Mouse (Mus musculus) lung, postnatal 10 days (tissue): ENCODE data around the gene Nprl3.
A peak's percentile ranks its signal among the peaks of the same experiment; 100 is the strongest.
"Not testable (repeated sequence)": the region's sequence is repeated elsewhere in the genome, so short reads cannot be mapped to it uniquely, and the experiment has no call there.

Experiments used
- DNase-seq: peaks from one replicate; pipeline ENCODE4 v3.0.0; 2021

The Nprl3 gene

DNA sequence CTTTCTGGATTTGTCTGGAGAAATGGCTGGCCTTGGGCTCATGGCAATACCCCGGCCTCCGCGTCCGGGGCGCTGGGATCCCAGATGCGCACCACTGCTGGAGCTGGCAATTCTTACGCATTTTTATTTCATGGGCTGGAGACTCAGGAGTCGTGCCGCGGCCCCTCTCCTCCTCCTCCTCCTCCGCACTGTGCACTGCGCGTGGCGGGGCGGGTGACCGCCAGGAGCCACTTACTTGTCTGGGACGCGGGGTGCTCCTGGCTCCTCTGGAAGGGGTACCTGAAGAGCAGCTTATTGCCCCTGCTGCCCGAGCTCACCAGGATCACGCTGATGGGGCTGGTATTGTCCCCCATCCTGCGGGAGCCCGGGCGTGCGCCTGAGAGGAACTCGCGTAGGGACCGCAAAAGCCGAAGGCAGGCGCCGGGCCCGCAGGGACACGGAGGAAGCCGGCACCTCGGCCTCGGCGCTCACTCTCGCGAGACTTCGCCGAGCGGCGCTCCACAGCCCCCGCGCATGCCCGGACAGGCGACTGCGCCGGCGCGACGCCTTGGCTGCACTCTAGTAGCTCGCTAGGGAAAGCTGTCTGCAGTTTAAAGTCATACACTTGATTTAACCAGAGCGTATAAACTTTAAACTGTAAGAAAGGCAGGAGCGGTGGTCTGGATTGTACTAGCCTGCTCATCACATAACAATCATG, at the start of gene Nprl3:
Nprl3 (minus strand) TSS at position 520 of the 697 bp plus-strand sequence.
- DNase-seq, result peak; percentile 98

DNA sequence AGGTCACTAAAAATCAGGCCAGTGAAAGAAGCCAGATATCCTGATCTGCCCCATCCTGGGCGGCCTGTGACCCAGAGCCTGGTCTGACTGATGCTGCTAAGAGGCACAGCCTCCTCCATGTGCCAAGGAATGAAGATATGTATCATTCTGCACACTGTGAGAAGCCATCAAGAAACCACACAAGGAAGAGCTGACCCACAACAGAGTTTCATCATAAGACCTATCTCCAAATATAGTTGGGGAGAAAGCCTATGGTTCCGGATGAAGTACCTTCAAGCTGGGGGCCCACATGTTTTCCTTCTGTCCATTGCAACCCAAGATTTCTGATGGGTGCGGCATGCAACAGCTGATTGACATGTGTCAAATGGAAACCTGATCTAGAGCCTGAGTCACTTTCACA, 48.5 kb upstream of the Nprl3 start:
- DNase-seq, result no peak

DNA sequence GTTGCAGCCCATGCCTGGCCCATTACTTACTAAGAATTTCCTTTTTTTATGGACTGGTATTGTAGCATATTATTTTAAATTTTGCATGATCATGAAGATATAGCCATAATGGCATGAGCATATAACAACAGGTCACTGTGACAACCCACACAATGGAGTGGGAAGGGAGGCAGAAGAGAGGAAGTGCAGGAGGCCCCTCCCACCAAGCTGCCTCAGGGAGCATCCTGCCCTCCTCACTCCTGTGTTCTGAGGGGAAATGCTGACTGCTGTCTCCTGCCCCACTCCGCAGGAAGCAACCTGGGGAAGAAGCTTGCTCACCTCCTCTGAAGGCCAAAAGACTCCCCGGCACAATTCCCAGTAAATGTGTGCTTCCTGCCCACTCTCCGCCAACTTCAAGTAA, 42.4 kb upstream of the Nprl3 start:
- no peak for DNase-seq

- DNase-seq, result no peak
These were observed 41.9 kb upstream of the Nprl3 start for GRCm38 (mm10) chr11:32309446-32309845.

GRCm38 (mm10) chr11:32307006-32307405, 39.5 kb upstream of the Nprl3 start:
- DNase-seq, result no peak

DNA sequence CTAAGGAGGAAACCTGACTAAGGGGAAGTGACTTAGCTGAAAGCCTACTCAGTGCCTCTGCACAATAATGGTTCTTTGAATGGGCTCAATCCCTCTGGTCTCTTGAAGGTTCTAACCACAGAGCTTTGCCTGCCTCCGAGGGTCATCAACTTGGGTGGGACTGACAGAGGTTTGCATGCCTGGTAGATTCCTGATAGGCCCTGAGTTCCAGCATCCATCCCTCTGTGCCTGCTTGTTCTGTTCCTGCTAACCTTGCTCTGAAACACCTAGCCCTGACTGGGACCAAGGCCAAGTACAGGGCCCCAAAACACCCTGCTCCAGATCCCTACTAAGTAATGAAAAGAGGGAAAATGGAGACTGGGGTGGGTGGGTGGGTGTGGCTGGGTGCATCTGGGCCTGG, 35.9 kb upstream of the Nprl3 start:
- DNase-seq, result no peak

GRCm38 (mm10) chr11:32302824-32303419, 35.4 kb upstream of the Nprl3 start:
- DNase-seq, result peak; percentile 57

DNA sequence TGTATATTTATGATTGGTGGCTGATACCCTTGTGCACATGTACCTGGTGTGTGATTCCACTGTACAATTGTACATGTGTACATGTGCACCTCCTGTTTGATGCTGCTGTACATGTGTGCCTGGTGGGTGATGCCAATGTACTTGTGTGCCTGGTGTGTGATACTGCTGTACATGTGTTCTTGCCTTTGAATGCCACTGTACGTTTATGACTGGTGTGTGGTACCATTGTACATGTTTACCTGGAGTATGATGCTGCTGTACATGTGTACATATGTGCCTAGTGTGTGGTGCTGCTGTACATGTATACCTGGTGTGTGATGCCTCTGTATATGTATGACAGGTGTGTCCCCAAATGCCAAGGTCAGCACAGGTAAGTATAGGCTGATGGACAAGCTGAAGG, 34.0 kb upstream of the Nprl3 start:
- no peak for DNase-seq

- DNase-seq, result no peak
These were observed 33.1 kb upstream of the Nprl3 start for GRCm38 (mm10) chr11:32300279-32301267.

- peak; percentile 62 for DNase-seq
These were observed 32.4 kb upstream of the Nprl3 start, which contains the start of gene Hbq1a for GRCm38 (mm10) chr11:32299865-32300264. Gene Hbq1a (plus strand): TSS chr11:32300069.

GRCm38 (mm10) chr11:32298532-32298918, 31.0 kb upstream of the Nprl3 start:
- no peak for DNase-seq

DNA sequence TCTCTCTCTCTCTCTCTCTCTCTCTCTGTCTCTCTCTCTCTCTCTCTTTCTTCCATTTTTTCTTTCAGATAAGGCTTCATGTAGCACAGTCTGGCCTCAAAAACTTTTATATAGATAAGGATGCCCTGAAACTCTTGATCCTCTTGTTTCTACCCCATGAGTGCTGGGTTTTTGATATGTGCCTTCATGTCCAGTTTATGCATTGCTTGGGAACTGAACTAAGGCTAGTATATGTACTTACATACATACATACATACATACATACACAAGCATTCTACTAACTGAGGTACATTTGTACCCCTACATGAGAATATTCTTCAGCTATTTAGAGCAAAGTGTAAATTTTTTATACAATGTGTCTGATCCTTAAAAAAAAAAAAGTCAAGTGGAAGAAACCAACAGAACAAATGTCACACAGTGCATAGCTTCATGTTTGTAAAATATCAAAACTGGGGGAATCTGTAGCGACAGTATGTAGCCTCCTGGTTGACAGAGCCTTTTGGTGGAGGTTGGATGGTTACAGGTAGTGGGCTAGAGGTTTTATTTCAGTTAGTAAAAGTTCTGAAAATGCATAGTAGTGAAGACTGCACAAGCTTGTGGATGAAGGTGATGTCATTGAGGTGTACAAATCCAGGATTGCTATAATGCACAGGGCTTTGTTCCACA, 30.5 kb upstream of the Nprl3 start:
- DNase-seq, result no peak

GRCm38 (mm10) chr11:32297417-32297816, 29.9 kb upstream of the Nprl3 start:
- not testable (repeated sequence) for DNase-seq

GRCm38 (mm10) chr11:32296203-32296602, 28.7 kb upstream of the Nprl3 start, which contains the start of gene Hba-a2:
Gene Hba-a2 (plus strand): TSS chr11:32296489.
- DNase-seq, result not testable (repeated sequence)

GRCm38 (mm10) chr11:32293479-32293878, 26.0 kb upstream of the Nprl3 start:
- DNase-seq, result not testable (repeated sequence)

DNA sequence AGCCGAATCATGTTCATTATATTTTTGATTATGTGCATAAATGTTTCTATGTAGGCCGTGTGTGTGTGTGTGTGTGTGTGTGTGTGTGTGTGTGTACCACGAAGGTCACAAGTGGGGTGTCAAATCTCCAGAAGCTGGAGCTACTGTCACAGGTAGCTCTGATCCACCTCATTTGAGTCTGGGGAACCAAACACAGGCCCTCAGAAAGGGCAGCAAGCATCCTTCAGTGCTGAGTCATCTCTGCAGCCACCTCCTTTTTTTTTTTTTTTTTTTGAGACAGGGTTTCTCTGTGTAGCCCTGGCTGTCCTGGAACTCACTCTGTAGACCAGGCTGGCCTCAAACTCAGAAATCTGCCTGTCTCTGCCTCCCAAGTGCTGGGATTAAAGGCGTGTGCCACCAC, 25.3 kb upstream of the Nprl3 start:
- DNase-seq, result not testable (repeated sequence)

DNA sequence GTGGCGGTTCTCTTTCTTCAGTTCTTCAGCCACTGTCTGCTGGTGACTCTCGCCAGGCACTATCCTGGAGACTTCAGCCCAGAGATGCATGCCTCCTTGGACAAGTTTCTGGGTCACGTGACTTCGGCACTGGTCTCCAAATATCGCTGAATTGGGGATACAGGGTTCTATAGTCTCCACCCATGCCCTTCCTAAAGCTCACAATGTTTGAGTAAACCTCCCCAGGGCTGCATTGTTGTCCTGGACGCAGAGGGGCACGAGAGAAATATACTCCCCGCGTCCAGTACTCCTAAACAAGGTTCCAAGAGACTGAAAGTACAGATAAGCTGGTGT, 20.0 kb upstream of the Nprl3 start:
- DNase-seq, result no peak

GRCm38 (mm10) chr11:32286695-32287492, 19.4 kb upstream of the Nprl3 start, which contains the start of gene Hbq1b:
Gene Hbq1b (plus strand): TSS chr11:32286965.
- peak; percentile 81 for DNase-seq

DNA sequence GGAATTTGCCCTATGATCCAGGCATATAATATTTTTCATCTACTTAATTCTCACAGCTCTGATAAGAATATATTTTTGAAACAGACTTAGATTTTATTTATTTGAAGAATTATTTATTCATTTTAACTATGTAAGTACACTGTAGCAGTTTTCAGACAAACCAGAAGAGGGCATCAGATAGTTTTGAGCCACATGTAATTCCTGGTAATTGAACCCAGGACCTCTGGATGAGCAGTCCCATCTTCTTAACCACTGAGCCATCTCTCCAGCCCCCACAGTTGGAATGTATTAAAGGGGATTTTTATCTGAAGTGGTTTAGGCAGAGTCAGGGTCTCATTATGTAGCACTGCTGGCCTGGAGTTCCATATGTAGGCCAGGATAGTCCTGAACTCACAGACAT, 18.4 kb upstream of the Nprl3 start:
- DNase-seq, result not testable (repeated sequence)

DNA sequence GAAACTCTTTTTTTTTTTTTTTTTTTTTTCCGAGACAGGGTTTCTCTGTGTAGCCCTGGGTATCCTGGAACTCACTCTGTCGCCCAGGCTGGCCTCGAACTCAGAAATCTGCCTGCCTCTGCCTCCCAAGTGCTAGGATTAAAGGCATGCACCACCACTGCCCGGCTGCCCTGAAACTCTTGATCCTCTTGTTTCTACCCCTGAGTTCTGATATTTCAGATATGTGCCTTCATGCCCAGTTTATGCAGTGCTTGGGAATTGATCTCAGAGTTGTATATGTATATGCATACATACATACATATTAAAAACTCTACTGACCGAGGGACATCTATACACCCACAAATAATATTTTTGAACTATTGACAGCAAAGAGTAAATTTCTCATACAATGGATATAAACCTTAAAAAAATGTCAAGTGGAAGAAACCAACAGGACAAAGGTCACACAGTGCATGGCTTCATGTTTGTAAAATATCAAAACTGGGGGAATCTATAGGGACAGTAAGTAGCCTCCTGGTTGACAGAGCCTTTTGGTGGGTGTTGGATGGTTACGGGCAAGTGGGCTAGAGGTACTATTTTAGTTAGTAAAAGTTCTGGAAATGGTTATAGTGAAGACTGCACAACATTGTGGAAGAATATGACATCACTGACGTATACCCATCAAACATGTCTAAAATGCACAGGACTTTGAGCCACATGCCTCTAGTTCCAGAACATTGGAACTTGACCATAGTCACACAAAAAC, 17.7 kb upstream of the Nprl3 start:
- DNase-seq, result no peak

- not testable (repeated sequence) for DNase-seq
These were observed 17.1 kb upstream of the Nprl3 start for GRCm38 (mm10) chr11:32284582-32284981.
